Mouse (Mus musculus): ENCODE measurements around the gene Rnf216.

DNA sequence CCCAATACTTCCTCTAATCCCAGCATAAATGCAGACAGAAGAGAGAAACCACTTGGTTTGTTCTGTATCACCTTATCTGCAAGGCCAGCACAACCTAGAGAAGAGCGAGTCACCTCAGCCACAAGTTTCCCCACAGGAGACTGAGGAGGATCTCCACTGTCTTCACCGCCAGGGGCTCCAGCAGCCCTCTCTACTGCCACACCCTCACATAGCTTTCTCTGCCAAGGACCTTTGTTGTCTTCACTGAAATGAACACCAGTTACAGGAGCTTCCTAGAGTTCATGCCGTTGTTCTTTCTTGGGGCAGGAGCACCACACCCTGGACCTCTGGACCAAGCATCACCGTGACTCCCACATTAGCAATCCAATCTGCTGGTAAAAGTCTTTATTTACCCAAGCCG is 35.9 kb upstream of the Rnf216 start:
- TF ChIP-seq TAL1 (IDR thresholded peaks at IDR 0.05; ENCODE audit: low read length), result no peak
- TF ChIP-seq GATA1 (IDR thresholded peaks at IDR 0.05; ENCODE audit: low read length), result no peak
